In genomic region chr1:95366616-95367373, GRCm38 (mm10) we compare ENCODE assay signal across 1 mouse cellular context.
TF ChIP-seq lines count a peak whose summit lies in the region.

No protein-coding gene starts in this region.

TF ChIP-seq in MEL, 35 proteins besides CTCF, POLR2A, EP300 and RAD21 (continued from another document):
- peak; percentile 72 for TF ChIP-seq USF1 (IDR thresholded peaks at IDR 0.05; ENCODE audit: low read depth, low read length)
- peak; percentile 76 for TF ChIP-seq ETS1 (IDR thresholded peaks at IDR 0.05; ENCODE audit: low read depth, low read length)
- peak; percentile 89 for TF ChIP-seq MYC (IDR thresholded peaks at IDR 0.05; ENCODE audit: low read depth, low read length)
- no peak for TF ChIP-seq POLR2AphosphoS5 (IDR thresholded peaks at IDR 0.05; ENCODE audit: borderline replicate concordance, low read depth, low read length)
- 0 out of 2 replicates have a peak, but pooled peaks have one; percentile 9 for TF ChIP-seq ZC3H11A (IDR thresholded peaks at IDR 0.05; ENCODE audit: low read depth, low read length)
